Mouse (Mus musculus): ENCODE measurements around the gene Tmem63a. TPM values are rescaled to one million over a fixed set of nuclear protein-coding genes. Genes with fewer than 3 reads are reported as not detected.
A peak's percentile ranks its signal among the peaks of the same experiment; 100 is the strongest.
"Not testable (repeated sequence)": the region's sequence is repeated elsewhere in the genome, so short reads cannot be mapped to it uniquely, and the experiment has no call there.

Gene Tmem63a
- polyA plus RNA-seq, 1 experiment, result 23.4 TPM

GRCm38 (mm10) chr1:180979484-180980251 lies 37.5 kb downstream of the Tmem63a start:
- TF ChIP-seq POLR2A (IDR thresholded peaks at IDR 0.05; ENCODE audit: borderline replicate concordance, low read depth, low read length) (no peak), CTCF (IDR thresholded peaks at IDR 0.05; ENCODE audit: low read depth, low read length) (no peak)
- H3K4me1 ChIP-seq (ENCODE audit: control insufficient read depth, insufficient read depth, low read length), result peaks cover 4% of the 10 kb centered on the region; the same call in 1 of the 2 replicates
- no peak overlapping the region for H3K4me3 ChIP-seq (ENCODE audit: insufficient read depth, low read length)
- H3K27ac ChIP-seq (ENCODE audit: insufficient read depth, low read depth, low read length), result no peak overlapping the region

- no peak for TF ChIP-seq POLR2A (IDR thresholded peaks at IDR 0.05; ENCODE audit: borderline replicate concordance, low read depth, low read length)
- TF ChIP-seq CTCF (IDR thresholded peaks at IDR 0.05; ENCODE audit: low read depth, low read length), result no peak
- Histone ChIP-seq H3K4me3 (ENCODE audit: insufficient read depth, low read length) (no peak overlapping the region), H3K27ac (ENCODE audit: insufficient read depth, low read depth, low read length) (no peak overlapping the region), H3K4me1 (ENCODE audit: control insufficient read depth, insufficient read depth, low read length) (peaks cover 4% of the 10 kb centered on the region; the same call in 1 of the 2 replicates)
Measured at GRCm38 (mm10) chr1:180980464-180980863, 38.3 kb downstream of the Tmem63a start.

GRCm38 (mm10) chr1:180981298-180982046 lies 39.3 kb downstream of the Tmem63a start:
- H3K27ac ChIP-seq (ENCODE audit: insufficient read depth, low read depth, low read length); H3K4me3 ChIP-seq (ENCODE audit: insufficient read depth, low read length): not testable (repeated sequence)

GRCm38 (mm10) chr1:180986701-180987100 lies 44.6 kb downstream of the Tmem63a start:
- H3K27ac ChIP-seq (ENCODE audit: insufficient read depth, low read depth, low read length), result no peak overlapping the region
- no peaks in the 10 kb centered on the region for H3K4me1 ChIP-seq (ENCODE audit: control insufficient read depth, insufficient read depth, low read length)
- TF ChIP-seq POLR2A (IDR thresholded peaks at IDR 0.05; ENCODE audit: borderline replicate concordance, low read depth, low read length) (no peak), CTCF (IDR thresholded peaks at IDR 0.05; ENCODE audit: low read depth, low read length) (no peak)
- H3K4me3 ChIP-seq (ENCODE audit: insufficient read depth, low read length), result no peak overlapping the region

More at GRCm38 (mm10) chr1:180981298-180982046, 39.3 kb downstream of the Tmem63a start:
- H3K4me1 ChIP-seq (ENCODE audit: control insufficient read depth, insufficient read depth, low read length), result not testable (repeated sequence)

- TF ChIP-seq CTCF (IDR thresholded peaks at IDR 0.05; ENCODE audit: low read depth, low read length) (peak; percentile 93), POLR2A (IDR thresholded peaks at IDR 0.05; ENCODE audit: borderline replicate concordance, low read depth, low read length) (no peak)
- no peak overlapping the region for H3K27ac ChIP-seq (ENCODE audit: insufficient read depth, low read depth, low read length)
- no peak overlapping the region for H3K4me3 ChIP-seq (ENCODE audit: insufficient read depth, low read length)
- no peaks in the 10 kb centered on the region for H3K4me1 ChIP-seq (ENCODE audit: control insufficient read depth, insufficient read depth, low read length)
Measured at GRCm38 (mm10) chr1:180987759-180988158, 45.6 kb downstream of the Tmem63a start.

DNA sequence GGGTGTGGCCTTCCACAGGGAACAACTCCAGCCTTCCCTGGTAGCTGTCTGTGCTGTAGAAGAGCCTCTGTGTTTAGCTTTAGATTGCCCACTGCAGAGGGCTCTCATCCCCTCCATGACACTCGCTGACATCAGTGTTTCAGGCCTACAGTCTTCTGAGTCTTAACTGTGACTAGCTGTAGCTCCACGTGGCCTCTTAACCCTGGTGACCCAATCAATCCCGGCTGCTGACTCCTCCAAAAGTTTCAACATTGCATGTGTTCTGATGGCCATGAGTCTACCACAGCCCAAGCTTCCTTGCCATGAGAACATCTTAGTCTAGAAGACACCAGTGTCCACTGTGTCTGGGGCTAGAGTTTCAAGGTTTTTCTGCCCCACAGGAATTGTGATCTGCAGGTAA lies 48.5 kb downstream of the Tmem63a start:
- Histone ChIP-seq H3K4me3 (ENCODE audit: insufficient read depth, low read length) (no peak overlapping the region), H3K27ac (ENCODE audit: insufficient read depth, low read depth, low read length) (no peak overlapping the region), H3K4me1 (ENCODE audit: control insufficient read depth, insufficient read depth, low read length) (no peaks in the 10 kb centered on the region)
- no peak for TF ChIP-seq POLR2A (IDR thresholded peaks at IDR 0.05; ENCODE audit: borderline replicate concordance, low read depth, low read length)
- TF ChIP-seq CTCF (IDR thresholded peaks at IDR 0.05; ENCODE audit: low read depth, low read length), result no peak

DNA sequence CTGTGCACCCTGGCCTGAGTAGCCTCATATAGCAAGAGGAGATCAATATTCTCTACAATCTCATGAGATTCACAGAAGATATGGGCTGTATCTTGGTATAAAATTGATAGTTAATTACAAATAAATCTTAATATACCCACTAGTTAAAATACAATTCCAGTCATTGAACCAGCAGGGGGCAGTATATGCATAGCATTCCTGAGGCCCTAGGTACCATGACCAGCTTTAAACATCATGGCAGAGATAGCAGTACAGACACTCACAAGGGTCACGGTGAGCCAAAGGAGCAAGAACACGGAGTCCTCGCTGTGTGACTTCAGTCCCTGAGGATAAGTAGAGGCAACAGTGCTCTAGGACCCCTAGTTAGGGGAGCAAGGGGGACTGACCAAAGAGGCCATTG lies 50.0 kb downstream of the Tmem63a start:
- H3K27ac ChIP-seq (ENCODE audit: insufficient read depth, low read depth, low read length), result no peak overlapping the region
- TF ChIP-seq POLR2A (IDR thresholded peaks at IDR 0.05; ENCODE audit: borderline replicate concordance, low read depth, low read length) (no peak), CTCF (IDR thresholded peaks at IDR 0.05; ENCODE audit: low read depth, low read length) (no peak)

GRCm38 (mm10) chr1:181000501-181001092 lies 58.5 kb downstream of the Tmem63a start:
- TF ChIP-seq CTCF (IDR thresholded peaks at IDR 0.05; ENCODE audit: low read depth, low read length), result no peak
- no peak for TF ChIP-seq POLR2A (IDR thresholded peaks at IDR 0.05; ENCODE audit: borderline replicate concordance, low read depth, low read length)
- no peak overlapping the region for H3K27ac ChIP-seq (ENCODE audit: insufficient read depth, low read depth, low read length)
- no peaks in the 10 kb centered on the region; the same call in 1 of the 2 replicates for H3K4me1 ChIP-seq (ENCODE audit: control insufficient read depth, insufficient read depth, low read length)
- H3K4me3 ChIP-seq (ENCODE audit: insufficient read depth, low read length), result no peak overlapping the region

More for the DNA sequence above, 50.0 kb downstream of the Tmem63a start:
- H3K4me1 ChIP-seq (ENCODE audit: control insufficient read depth, insufficient read depth, low read length), result no peaks in the 10 kb centered on the region
- H3K4me3 ChIP-seq (ENCODE audit: insufficient read depth, low read length), result no peak overlapping the region

- Histone ChIP-seq H3K4me1 (ENCODE audit: control insufficient read depth, insufficient read depth, low read length) (no peaks in the 10 kb centered on the region; the same call in 1 of the 2 replicates), H3K27ac (ENCODE audit: insufficient read depth, low read depth, low read length) (no peak overlapping the region), H3K4me3 (ENCODE audit: insufficient read depth, low read length) (no peak overlapping the region)
- TF ChIP-seq CTCF (IDR thresholded peaks at IDR 0.05; ENCODE audit: low read depth, low read length) (no peak), POLR2A (IDR thresholded peaks at IDR 0.05; ENCODE audit: borderline replicate concordance, low read depth, low read length) (no peak)
Measured at GRCm38 (mm10) chr1:181001217-181001616, 59.1 kb downstream of the Tmem63a start.

- no peak for TF ChIP-seq CTCF (IDR thresholded peaks at IDR 0.05; ENCODE audit: low read depth, low read length)
- no peak for TF ChIP-seq POLR2A (IDR thresholded peaks at IDR 0.05; ENCODE audit: borderline replicate concordance, low read depth, low read length)
- Histone ChIP-seq H3K4me3 (ENCODE audit: insufficient read depth, low read length) (no peak overlapping the region), H3K27ac (ENCODE audit: insufficient read depth, low read depth, low read length) (no peak overlapping the region), H3K4me1 (ENCODE audit: control insufficient read depth, insufficient read depth, low read length) (no peaks in the 10 kb centered on the region; the same call in 1 of the 2 replicates)
Measured at GRCm38 (mm10) chr1:181001621-181002020, 59.5 kb downstream of the Tmem63a start.

Measured in bone marrow macrophage, adult 2 months (primary cell).